Mouse (Mus musculus): ENCODE measurements around the gene Mcts1.

Gene Mcts1

GRCm38 (mm10) chrX:38600177-38600994 lies at the start of gene Mcts1:
Gene Mcts1, plus strand, starts transcription at chrX:38600578.
- peak; percentile 59 for DNase-seq (ENCODE audit: low read depth)

DNA sequence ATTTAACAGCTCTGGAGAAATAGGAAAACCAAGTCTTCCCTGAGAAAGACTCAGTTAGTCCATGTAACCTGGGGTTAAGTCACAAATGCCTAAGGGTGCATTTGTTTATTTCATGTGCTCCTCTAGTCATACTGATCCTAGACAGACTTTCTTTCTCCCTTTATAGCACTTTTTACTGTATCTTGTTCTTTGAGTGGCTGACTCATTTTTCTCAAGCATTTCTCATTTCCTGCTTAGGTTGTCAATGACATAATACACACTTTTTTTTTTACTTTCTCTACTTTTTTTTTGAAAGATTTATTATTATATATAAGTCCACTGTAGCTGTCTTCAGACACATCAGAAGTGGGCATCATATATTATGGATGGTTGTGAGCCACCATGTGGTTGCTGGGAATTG lies 47.1 kb upstream of the Mcts1 start:
- DNase-seq (ENCODE audit: low read depth): no peak

- no peak for DNase-seq (ENCODE audit: low read depth)
Observed at GRCm38 (mm10) chrX:38563941-38564541, 36.3 kb upstream of the Mcts1 start.

GRCm38 (mm10) chrX:38564542-38565175 lies 35.7 kb upstream of the Mcts1 start:
- DNase-seq (ENCODE audit: low read depth): peak; percentile 64

- DNase-seq (ENCODE audit: low read depth): no peak
Observed at GRCm38 (mm10) chrX:38565176-38565542, 35.2 kb upstream of the Mcts1 start.

DNA sequence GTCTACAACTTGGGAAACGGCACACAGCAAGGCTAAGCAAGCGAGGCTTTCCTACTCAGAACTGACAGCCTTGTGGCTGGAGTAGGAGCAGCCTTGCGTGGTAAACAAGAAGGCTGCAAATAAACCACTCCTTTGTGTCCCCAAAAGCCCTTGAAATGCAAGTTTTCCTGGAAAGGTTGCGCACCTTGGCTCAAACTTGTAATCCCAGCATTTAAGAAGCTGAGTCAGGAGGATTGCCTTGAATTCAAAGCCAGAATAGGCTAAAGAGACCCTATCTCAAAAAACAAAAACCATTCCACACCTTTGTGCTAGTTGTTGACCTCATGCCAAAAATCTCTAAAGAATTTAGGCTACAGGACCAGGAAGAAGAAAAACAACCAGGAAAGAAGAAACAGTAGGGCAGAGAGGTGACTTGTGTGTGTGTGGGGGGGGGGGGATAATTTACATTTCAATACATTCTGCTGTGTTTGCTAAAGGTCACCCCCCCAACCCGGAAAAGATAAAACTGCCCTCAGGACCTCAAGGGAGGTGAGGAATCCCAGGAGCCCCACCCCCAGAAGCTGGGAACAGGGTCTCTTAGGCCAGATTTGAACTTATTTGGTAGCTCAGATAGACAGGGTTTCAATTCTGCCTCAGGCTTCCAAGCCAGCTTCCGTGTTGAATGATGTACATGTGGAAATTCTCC lies 33.7 kb upstream of the Mcts1 start:
- no peak for DNase-seq (ENCODE audit: low read depth)

- no peak for DNase-seq (ENCODE audit: low read depth)
Observed at GRCm38 (mm10) chrX:38576078-38576477, 24.3 kb upstream of the Mcts1 start, which contains the start of gene Cul4b. Gene Cul4b, minus strand, starts transcription at chrX:38576196.

- DNase-seq (ENCODE audit: low read depth): no peak
Observed at GRCm38 (mm10) chrX:38581140-38581539, 19.2 kb upstream of the Mcts1 start.

- DNase-seq (ENCODE audit: low read depth): no peak
Observed at GRCm38 (mm10) chrX:38583261-38583660, 17.1 kb upstream of the Mcts1 start.

DNA sequence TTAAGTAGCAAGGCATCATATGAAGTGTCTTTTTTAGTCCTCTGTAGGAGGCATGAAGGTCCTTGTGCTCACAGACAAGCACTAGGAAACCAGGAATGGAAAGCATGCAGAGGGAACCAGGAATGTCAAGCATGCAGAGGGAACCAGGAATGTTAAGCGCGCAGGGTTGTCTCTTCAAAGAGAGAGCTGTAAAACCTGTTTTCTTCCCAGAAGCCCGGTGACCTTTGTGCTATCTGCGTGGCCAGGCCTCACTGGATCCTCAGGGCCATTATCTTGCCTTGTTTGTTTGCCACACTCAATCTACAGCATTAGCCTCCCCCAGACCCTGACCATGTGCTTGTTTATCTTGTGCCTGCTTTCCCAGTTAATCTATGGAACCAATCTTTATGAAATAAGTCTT lies 10.6 kb upstream of the Mcts1 start:
- DNase-seq (ENCODE audit: low read depth): no peak

GRCm38 (mm10) chrX:38591749-38592148 lies 8.6 kb upstream of the Mcts1 start:
- no peak for DNase-seq (ENCODE audit: low read depth)

GRCm38 (mm10) chrX:38593180-38593889 lies 7.0 kb upstream of the Mcts1 start:
- no peak for DNase-seq (ENCODE audit: low read depth)

DNA sequence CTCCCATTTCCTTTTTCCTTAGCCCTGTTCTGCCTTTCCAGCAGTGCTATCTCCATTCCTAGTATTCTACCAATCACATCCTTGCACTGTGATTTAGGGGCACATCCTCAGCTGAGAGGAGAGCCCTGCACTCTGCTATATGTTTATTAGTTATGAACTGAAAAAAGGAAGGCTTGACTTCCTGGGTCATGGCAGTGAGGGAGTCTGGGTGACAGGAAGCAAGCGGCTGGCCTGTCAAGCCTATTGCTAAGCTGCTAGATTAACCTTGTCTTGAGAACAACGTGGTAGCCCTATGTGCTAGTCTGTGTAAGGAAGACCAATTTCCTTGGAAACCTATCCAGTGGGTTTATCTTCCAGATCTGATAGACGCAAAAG lies 604 bp downstream of the Mcts1 start:
- no peak for DNase-seq (ENCODE audit: low read depth)

DNA sequence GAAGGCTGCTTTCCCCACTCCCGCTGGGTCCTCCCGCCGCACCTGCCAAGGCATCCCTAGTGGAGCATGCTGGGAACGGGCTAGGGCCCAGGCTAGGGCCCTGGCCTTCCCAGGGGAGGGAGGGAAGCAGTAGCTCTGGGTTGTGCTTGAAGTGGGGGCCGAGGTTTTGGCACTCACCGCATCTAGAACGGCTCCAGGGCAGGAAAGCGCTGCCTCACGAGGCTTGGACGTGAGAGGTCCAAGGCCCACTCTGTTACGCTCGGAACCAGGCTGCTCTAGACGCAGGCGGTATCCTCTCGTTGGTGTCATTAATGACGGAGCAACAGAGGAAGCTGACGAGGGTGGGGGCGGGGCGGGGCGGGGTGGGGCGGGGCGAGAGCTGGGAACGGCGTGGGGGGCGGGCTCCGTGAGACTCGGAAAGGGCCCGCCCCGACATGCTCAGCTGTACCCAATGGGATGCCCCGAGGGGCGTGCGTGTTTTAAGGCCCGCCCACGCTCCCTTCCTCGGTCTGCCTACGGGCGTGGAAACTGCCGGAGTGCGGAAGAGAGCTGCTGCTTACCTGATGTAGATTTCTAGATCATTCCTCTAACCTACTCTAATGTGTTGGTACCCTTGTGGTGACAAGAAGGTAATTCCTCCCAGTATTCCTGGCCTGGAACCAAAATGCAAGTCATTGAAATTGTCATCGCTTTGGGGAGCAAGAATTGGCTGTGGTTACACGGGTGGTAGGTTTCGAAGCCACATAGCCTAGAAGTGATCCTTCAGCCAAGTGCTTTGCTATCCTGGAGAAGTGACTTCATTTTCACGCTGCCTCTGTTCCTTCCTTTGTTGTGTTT lies 34.6 kb downstream of the Mcts1 start, which contains the start of gene C1galt1c1:
Gene C1galt1c1, minus strand, starts transcription at position 287 of the 837 bp plus-strand sequence.
- peak; percentile 67 for DNase-seq (ENCODE audit: low read depth)

- DNase-seq (ENCODE audit: low read depth): no peak
Observed at GRCm38 (mm10) chrX:38635638-38635931, 35.2 kb downstream of the Mcts1 start.

GRCm38 (mm10) chrX:38641435-38641834 lies 41.1 kb downstream of the Mcts1 start:
- no peak for DNase-seq (ENCODE audit: low read depth)

DNA sequence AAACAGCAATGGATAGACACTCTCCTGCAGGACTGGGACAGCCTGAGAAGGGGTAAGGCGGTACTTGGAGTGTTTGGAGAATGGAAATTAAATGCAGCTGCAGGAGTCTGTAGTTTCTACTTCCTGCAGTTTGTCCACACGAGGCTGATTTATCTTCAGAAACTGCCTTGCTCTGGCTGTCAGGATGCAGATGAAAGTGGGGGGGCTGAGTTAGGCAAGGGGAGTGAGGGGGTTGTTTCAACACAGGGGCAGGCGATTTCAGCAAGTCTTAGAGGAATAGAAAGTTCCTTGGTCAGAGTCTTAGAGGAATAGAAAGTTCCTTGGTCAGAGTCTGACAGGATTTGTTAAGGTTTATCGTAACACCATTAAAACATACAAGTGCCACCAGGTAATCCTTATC lies 41.8 kb downstream of the Mcts1 start:
- no peak for DNase-seq (ENCODE audit: low read depth)

- DNase-seq (ENCODE audit: low read depth): no peak
Observed at GRCm38 (mm10) chrX:38650404-38651039, 50.1 kb downstream of the Mcts1 start.

GRCm38 (mm10) chrX:38651167-38651566 lies 50.8 kb downstream of the Mcts1 start:
- DNase-seq (ENCODE audit: low read depth): no peak

GRCm38 (mm10) chrX:38653181-38653580 lies 52.8 kb downstream of the Mcts1 start:
- DNase-seq (ENCODE audit: low read depth): no peak

DNA sequence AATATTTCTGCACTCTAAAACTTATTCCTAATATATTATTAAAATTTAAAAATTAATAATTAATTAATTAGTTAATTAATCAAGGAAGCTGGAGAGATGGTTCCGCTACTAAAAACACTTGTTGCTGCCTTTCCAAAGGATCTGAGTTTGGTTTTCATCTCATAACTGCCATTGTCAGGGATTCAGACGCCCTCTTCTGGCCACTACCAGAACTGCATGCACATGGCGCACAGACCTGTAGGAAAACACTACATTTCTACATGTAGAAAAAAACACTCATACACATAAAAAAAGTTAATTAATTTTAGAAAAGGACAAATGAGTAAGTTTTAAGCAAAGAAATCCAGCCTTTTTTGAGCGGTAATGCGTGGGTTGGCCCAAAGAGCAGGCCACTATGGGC lies 54.3 kb downstream of the Mcts1 start:
- DNase-seq (ENCODE audit: low read depth): no peak

Data from c-Kit-positive CD71-negative TER-119-negative erythroid progenitor cells, embryonic 14.5 days (primary cell).